Mouse (Mus musculus) frontal cortex, postnatal 10 days (tissue): ENCODE results near the gene Hlf.
A peak's percentile ranks its signal among the peaks of the same experiment; 100 is the strongest.

Experiments
- DNase-seq, 2 experiments: peaks; one replicate each; pipeline ENCODE4 v3.0.0; 2022; ENCODE audit warnings: low spot score in 2 of 2, mixed read lengths in 1 of 2

Hlf gene

GRCm38 (mm10) chr11:90390817-90391173, at the start of gene Hlf:
Gene Hlf, minus strand, starts transcription at chr11:90390895.
- peak; percentile 92 to 93 for DNase-seq

GRCm38 (mm10) chr11:90438768-90439167, 48.1 kb upstream of the Hlf start:
- DNase-seq = no peak

- no peak for DNase-seq
Observed at GRCm38 (mm10) chr11:90425207-90425525, 34.5 kb upstream of the Hlf start.

GRCm38 (mm10) chr11:90424334-90425206, 33.9 kb upstream of the Hlf start:
- no peak for DNase-seq

- DNase-seq = no peak
Observed at GRCm38 (mm10) chr11:90423896-90424295, 33.2 kb upstream of the Hlf start.

- no peak for DNase-seq
Observed at GRCm38 (mm10) chr11:90419706-90420105, 29.0 kb upstream of the Hlf start.

GRCm38 (mm10) chr11:90417921-90418320, 27.2 kb upstream of the Hlf start:
- DNase-seq = peak; percentile 97 to 98

GRCm38 (mm10) chr11:90417011-90417410, 26.3 kb upstream of the Hlf start:
- DNase-seq = no peak

- DNase-seq = no peak
Observed at GRCm38 (mm10) chr11:90398850-90399249, 8.2 kb upstream of the Hlf start.

GRCm38 (mm10) chr11:90391271-90392185, 833 bp upstream of the Hlf start:
- no peak for DNase-seq

- DNase-seq = peak in 1 of 2 experiments; percentile 29
Observed at GRCm38 (mm10) chr11:90389902-90390816, 536 bp downstream of the Hlf start.

GRCm38 (mm10) chr11:90389174-90389901, 1.4 kb downstream of the Hlf start:
- peak; percentile 55 to 67 for DNase-seq

GRCm38 (mm10) chr11:90387501-90388440, 2.9 kb downstream of the Hlf start:
- DNase-seq = no peak

GRCm38 (mm10) chr11:90382005-90382611, 8.6 kb downstream of the Hlf start:
- peak; percentile 59 to 60 for DNase-seq

GRCm38 (mm10) chr11:90381113-90381512, 9.6 kb downstream of the Hlf start:
- DNase-seq = no peak

- no peak for DNase-seq
Observed at GRCm38 (mm10) chr11:90380131-90380685, 10.5 kb downstream of the Hlf start.

GRCm38 (mm10) chr11:90378008-90378407, 12.7 kb downstream of the Hlf start:
- no peak for DNase-seq

GRCm38 (mm10) chr11:90376436-90376835, 14.3 kb downstream of the Hlf start:
- DNase-seq = no peak

- no peak for DNase-seq
Observed at GRCm38 (mm10) chr11:90371470-90372100, 19.1 kb downstream of the Hlf start.
